Mouse (Mus musculus): ENCODE results near the gene Glce. TPM values are rescaled to one million over a fixed set of nuclear protein-coding genes. Genes with fewer than 3 reads are reported as not detected.
A peak's percentile ranks its signal among the peaks of the same experiment; 100 is the strongest.

The Glce gene
- polyA plus RNA-seq, 1 experiment from 2014 or later = 27.5 TPM

DNA sequence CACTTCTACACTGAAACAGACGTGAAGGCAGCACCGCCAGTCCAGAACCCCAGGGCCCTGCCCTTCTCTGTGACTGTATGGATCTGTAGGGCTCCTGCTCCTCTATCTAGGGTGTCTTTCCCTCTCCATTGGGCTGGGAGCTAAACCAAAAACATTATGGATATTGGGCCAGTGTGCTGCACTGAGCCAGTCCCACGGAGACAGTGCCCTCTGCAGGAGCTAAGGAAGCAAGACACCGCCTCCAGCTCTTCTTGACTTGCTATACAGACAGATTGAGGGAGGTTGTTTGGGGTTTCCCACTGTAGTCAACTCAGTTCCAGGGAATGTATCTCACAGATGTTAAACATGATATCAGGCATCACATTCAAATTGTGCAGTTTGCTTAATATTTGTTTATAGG lies 71.7 kb downstream of the Glce start:
- no peaks in the 10 kb centered on the region for H3K36me3 ChIP-seq
- peaks cover 18% of the 10 kb centered on the region for H3K4me1 ChIP-seq
- H3K4me3 ChIP-seq = no peak overlapping the region
- 52% methylated on average over 4 of the region's 4 CpGs for WGBS
- peak; percentile 34 for DNase-seq (ENCODE audit: low spot score)
- H3K27ac ChIP-seq = no peak overlapping the region
- no peaks in the 10 kb centered on the region for H3K9me3 ChIP-seq (replicated peaks)
- no peaks in the 10 kb centered on the region for H3K27me3 ChIP-seq (ENCODE audit: low read depth, poor library complexity, severe bottlenecking)

DNA sequence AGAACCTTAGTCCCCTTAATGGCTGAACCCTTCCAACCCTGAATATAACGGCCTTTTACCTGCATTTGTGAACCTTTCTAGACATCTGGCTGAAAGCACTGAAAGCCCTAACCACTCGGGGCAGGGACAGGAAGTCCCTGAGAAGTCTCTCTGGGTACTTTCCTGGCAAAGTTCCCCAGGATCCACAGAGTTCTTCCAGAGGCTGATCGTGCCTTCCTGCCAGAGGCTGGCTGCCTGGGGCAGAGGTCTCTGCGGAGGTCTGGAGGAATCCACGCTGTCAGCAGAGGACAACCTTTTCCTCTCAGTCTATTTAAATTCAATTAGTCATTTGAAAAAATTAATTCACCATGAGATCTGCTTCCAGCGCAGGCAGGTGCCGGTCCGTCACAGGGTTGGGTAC lies 73.3 kb downstream of the Glce start:
- Histone ChIP-seq H3K4me1 (peaks cover 18% of the 10 kb centered on the region), H3K9me3 (replicated peaks) (no peaks in the 10 kb centered on the region), H3K27ac (no peak overlapping the region), H3K4me3 (no peak overlapping the region), H3K27me3 (ENCODE audit: low read depth, poor library complexity, severe bottlenecking) (no peaks in the 10 kb centered on the region), H3K36me3 (no peaks in the 10 kb centered on the region)
- peak; percentile 17 for DNase-seq (ENCODE audit: low spot score)
- 80% methylated on average over 8 of the region's 8 CpGs for WGBS

DNA sequence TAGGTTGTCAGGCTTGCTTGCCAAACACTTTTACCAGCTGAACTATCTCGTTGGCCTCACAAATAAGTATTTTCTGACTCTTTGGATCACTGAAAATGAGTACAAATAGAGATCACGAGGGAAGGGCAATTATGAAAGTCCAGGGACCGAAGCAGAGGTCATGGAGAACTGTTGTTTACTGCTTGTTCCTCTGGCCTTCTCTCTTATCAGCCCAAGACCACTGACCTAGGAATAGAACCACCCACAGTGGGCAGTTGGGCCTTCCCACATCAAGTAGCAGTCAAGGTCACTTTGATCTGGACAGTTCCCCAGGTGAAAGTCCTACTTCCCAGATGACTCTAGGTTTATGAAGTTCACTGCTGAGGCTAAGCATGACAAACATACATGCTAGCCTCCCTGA lies 80.3 kb downstream of the Glce start:
- Histone ChIP-seq H3K27me3 (ENCODE audit: low read depth, poor library complexity, severe bottlenecking) (peaks cover 7% of the 10 kb centered on the region; the same call in 1 of the 2 replicates), H3K4me3 (no peak overlapping the region), H3K36me3 (no peaks in the 10 kb centered on the region), H3K9me3 (replicated peaks) (no peaks in the 10 kb centered on the region), H3K27ac (no peak overlapping the region), H3K4me1 (peaks cover 7% of the 10 kb centered on the region)
- DNase-seq (ENCODE audit: low spot score) = no peak
- WGBS = 91% methylated on average over 3 of the region's 3 CpGs

DNA sequence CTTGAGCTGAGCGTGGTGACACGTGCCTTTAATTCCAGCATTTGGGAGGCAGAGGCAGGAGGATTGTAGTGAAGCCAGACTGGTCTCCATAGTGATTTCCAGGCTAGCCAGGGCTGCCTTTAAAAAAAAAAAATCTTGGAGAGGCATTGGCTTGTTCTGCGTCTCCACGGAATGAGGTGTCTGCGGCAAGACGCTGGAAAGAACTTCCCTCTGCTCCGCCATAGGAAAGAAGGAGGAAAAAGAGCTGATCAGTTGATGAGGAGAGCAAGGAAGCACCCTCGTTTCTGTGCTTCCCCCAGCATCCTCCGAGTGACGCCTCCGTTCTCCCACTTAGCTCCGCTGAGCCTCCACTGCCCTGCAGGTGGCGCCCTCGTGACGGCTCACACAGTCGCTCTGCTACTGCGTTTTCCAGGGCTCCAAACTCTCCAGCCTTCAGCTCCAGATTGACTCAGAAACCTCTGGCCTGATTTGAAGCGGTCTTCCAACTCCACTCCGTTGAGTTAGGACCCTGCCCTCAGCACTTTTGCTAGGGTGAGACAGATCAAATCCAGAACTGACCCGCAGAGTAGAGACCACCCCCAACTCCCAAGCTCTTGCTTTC lies 82.3 kb downstream of the Glce start:
- Histone ChIP-seq H3K27ac (no peak overlapping the region), H3K36me3 (no peaks in the 10 kb centered on the region), H3K4me3 (peak overlapping the region; percentile 31), H3K9me3 (replicated peaks) (no peaks in the 10 kb centered on the region), H3K4me1 (peaks cover 22% of the 10 kb centered on the region), H3K27me3 (ENCODE audit: low read depth, poor library complexity, severe bottlenecking) (peaks cover 7% of the 10 kb centered on the region; the same call in 1 of the 2 replicates)
- 7% methylated on average over 20 of the region's 20 CpGs for WGBS
- DNase-seq (ENCODE audit: low spot score) = peak; percentile 92

- DNase-seq (ENCODE audit: low spot score) = no peak
- peaks cover 25% of the 10 kb centered on the region for H3K4me1 ChIP-seq
- whole genome bisulfite sequencing = 89% methylated on average over 1 of the region's 1 CpGs
- no peak overlapping the region for H3K4me3 ChIP-seq
- no peaks in the 10 kb centered on the region for H3K36me3 ChIP-seq
- H3K27ac ChIP-seq = no peak overlapping the region
- peaks cover 7% of the 10 kb centered on the region; the same call in 1 of the 2 replicates for H3K27me3 ChIP-seq (ENCODE audit: low read depth, poor library complexity, severe bottlenecking)
- H3K9me3 ChIP-seq (replicated peaks) = no peaks in the 10 kb centered on the region
These were observed 86.6 kb downstream of the Glce start for GRCm38 (mm10) chr9:62035806-62036205.

DNA sequence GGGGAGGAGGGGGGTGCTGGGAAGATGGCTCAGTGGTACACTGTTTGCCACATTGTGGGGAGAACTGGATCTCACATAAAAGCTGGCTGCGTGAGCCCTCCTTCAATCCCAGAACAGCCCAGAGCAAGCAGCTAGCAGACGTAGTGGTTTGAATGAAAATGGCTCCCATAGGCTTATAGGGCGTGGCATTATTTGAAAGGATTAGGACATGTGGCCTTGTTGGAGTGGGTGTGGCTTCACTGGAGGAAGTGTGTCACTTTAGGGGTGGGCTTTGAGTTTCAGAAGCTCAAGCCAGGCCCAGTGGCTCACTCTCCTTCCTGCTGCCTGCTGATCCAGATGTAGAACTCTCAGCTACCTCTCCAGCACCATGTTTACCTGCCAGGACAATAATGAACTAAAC lies 90.2 kb downstream of the Glce start:
- no peaks in the 10 kb centered on the region for H3K9me3 ChIP-seq (replicated peaks)
- WGBS = 92% methylated on average over 3 of the region's 3 CpGs
- no peak overlapping the region for H3K4me3 ChIP-seq

GRCm38 (mm10) chr9:62028072-62028471 lies 94.4 kb downstream of the Glce start:
- H3K27ac ChIP-seq = no peak overlapping the region
- H3K4me1 ChIP-seq = peaks cover 25% of the 10 kb centered on the region
- no peak for DNase-seq (ENCODE audit: low spot score)
- H3K9me3 ChIP-seq (replicated peaks) = no peaks in the 10 kb centered on the region
- WGBS = 54% methylated on average over 3 of the region's 3 CpGs
- H3K27me3 ChIP-seq (ENCODE audit: low read depth, poor library complexity, severe bottlenecking) = peaks cover 69% of the 10 kb centered on the region
- H3K36me3 ChIP-seq = no peaks in the 10 kb centered on the region
- no peak overlapping the region for H3K4me3 ChIP-seq

More for the DNA sequence above, 90.2 kb downstream of the Glce start:
- Histone ChIP-seq H3K4me1 (peaks cover 21% of the 10 kb centered on the region), H3K27ac (no peak overlapping the region), H3K36me3 (no peaks in the 10 kb centered on the region), H3K27me3 (ENCODE audit: low read depth, poor library complexity, severe bottlenecking) (peaks cover 30% of the 10 kb centered on the region)
- no peak for DNase-seq (ENCODE audit: low spot score)

- WGBS = under 1% methylated on average over 32 of the region's 32 CpGs
- Histone ChIP-seq H3K27me3 (ENCODE audit: low read depth, poor library complexity, severe bottlenecking) (peaks cover 69% of the 10 kb centered on the region), H3K4me3 (peak within 1 kb of the TSS; percentile 56), H3K4me1 (peaks cover 39% of the 10 kb centered on the region), H3K27ac (peak within 1 kb of the TSS; percentile 66), H3K36me3 (no peaks in the 10 kb centered on the region), H3K9me3 (replicated peaks) (no peaks in the 10 kb centered on the region)
- DNase-seq (ENCODE audit: low spot score) = peak; percentile 75
These were observed 95.9 kb downstream of the Glce start, which contains the start of gene Paqr5 for GRCm38 (mm10) chr9:62026600-62026999. Paqr5 (minus strand) TSS chr9:62026856.

- no peak overlapping the region for H3K27ac ChIP-seq
- H3K27me3 ChIP-seq (ENCODE audit: low read depth, poor library complexity, severe bottlenecking) = peaks cover 66% of the 10 kb centered on the region
- H3K9me3 ChIP-seq (replicated peaks) = no peaks in the 10 kb centered on the region
- no peak for DNase-seq (ENCODE audit: low spot score)
- 51% methylated on average over 5 of the region's 5 CpGs for WGBS
- peaks cover 42% of the 10 kb centered on the region for H3K4me1 ChIP-seq
- H3K36me3 ChIP-seq = no peaks in the 10 kb centered on the region
- no peak overlapping the region for H3K4me3 ChIP-seq
These were observed 97.4 kb downstream of the Glce start for GRCm38 (mm10) chr9:62025056-62025455.

DNA sequence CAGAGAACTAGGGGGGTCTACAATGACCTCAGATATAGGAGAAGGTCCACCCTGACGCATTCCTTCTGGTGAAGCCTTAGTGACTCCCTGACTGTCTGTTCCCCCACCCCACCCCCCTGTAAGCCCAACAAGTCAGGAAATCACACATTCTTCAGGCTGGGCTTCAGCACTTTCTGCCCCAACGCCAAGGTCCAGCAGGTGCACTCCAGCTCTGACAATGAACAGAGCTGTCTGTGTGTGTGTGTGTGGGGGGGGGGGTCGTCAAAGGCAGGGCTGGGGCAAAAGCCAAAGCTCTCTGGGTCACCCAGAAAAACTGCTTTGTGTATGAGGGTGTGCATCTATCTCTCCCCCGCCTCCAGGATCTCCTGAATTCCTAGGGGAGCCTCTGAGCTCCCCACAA lies 98.6 kb downstream of the Glce start:
- Histone ChIP-seq H3K36me3 (no peaks in the 10 kb centered on the region), H3K4me1 (peaks cover 42% of the 10 kb centered on the region), H3K27ac (no peak overlapping the region), H3K27me3 (ENCODE audit: low read depth, poor library complexity, severe bottlenecking) (peaks cover 56% of the 10 kb centered on the region), H3K4me3 (no peak overlapping the region), H3K9me3 (replicated peaks) (no peaks in the 10 kb centered on the region)
- DNase-seq (ENCODE audit: low spot score) = no peak
- WGBS = 63% methylated on average over 4 of the region's 4 CpGs

DNA sequence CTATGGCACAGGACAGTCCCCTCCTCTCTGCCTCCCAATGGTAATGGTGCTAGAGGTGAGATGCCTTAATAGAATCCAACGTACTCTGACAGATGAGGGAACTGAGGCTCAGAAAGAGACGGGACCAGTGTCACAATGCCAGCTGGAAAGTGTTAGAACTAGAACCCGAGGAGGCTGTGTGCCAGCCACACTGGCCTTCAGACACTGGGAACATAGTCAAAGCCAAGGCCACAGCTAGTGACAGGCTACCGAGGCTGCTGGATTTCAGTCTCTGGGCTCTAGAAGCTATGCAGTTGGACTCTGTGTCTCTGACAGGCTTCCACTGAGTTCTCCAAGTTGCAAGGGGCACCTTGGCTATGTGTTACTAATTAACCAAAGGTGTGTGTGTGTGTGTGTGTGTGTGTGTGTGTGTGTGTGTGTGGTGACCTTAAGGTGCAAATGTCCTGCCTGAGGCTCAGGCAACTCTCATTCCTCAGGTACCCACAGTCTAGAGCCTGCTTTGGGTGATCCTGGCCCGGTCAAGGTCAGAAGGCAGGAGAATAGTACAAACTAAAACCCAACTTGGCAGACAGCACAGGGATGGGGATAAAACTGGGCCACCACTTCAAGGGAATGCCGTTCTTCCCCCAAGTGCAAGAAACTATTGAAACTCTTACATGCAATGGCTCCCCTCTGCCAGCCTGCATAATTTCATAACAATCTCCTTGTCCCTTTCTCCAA lies 99.3 kb downstream of the Glce start:
- WGBS = 87% methylated on average over 6 of the region's 6 CpGs
- Histone ChIP-seq H3K36me3 (no peaks in the 10 kb centered on the region), H3K27ac (no peak overlapping the region), H3K9me3 (replicated peaks) (no peaks in the 10 kb centered on the region), H3K4me3 (no peak overlapping the region), H3K4me1 (peaks cover 42% of the 10 kb centered on the region), H3K27me3 (ENCODE audit: low read depth, poor library complexity, severe bottlenecking) (peaks cover 48% of the 10 kb centered on the region)
- DNase-seq (ENCODE audit: low spot score) = no peak

DNA sequence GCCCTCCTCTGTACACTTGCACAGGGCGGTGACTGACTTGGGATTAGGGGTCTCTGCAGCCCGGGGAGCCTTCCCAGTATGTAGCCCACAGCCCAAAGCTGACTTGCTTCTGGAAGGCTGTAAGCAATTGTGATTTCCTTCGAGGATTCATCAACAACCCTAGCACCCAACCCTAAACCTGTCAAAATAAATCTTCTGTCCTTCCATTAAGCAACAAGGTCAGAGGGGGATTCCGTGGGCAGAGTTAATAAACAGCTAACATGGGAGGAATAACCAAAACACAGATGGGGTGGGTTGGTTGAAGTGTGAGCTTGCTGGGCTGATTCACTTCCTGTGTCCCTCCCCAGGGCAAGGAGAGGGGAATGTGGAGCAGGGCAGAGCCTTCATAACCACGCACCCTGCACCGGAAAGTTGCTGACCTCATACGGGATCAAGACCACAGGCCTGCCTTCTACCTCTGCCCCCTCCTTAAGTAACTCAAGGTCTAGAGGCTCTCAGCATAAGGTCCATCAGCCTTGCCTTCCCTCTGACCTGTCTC lies 100.8 kb downstream of the Glce start:
- Histone ChIP-seq H3K36me3 (no peaks in the 10 kb centered on the region), H3K4me3 (no peak overlapping the region), H3K4me1 (peaks cover 35% of the 10 kb centered on the region), H3K27ac (no peak overlapping the region), H3K9me3 (replicated peaks) (no peaks in the 10 kb centered on the region), H3K27me3 (ENCODE audit: low read depth, poor library complexity, severe bottlenecking) (peaks cover 34% of the 10 kb centered on the region)
- WGBS = 45% methylated on average over 7 of the region's 7 CpGs
- no peak for DNase-seq (ENCODE audit: low spot score)

GRCm38 (mm10) chr9:62020259-62020658 lies 102.2 kb downstream of the Glce start:
- H3K36me3 ChIP-seq = no peaks in the 10 kb centered on the region
- H3K27me3 ChIP-seq (ENCODE audit: low read depth, poor library complexity, severe bottlenecking) = peaks cover 20% of the 10 kb centered on the region
- DNase-seq (ENCODE audit: low spot score) = no peak
- H3K4me3 ChIP-seq = no peak overlapping the region
- whole genome bisulfite sequencing = 85% methylated on average over 7 of the region's 7 CpGs
- no peaks in the 10 kb centered on the region for H3K9me3 ChIP-seq (replicated peaks)
- H3K4me1 ChIP-seq = peaks cover 31% of the 10 kb centered on the region
- H3K27ac ChIP-seq = no peak overlapping the region
